Mouse (Mus musculus): ENCODE measurements at regions not wholly inside any gene's neighbourhood (a gene's known extent, or its start where the extent isn't known, plus 50 kb on each side); places are given as distances from the start of the nearest gene placed in this dataset.

DNA sequence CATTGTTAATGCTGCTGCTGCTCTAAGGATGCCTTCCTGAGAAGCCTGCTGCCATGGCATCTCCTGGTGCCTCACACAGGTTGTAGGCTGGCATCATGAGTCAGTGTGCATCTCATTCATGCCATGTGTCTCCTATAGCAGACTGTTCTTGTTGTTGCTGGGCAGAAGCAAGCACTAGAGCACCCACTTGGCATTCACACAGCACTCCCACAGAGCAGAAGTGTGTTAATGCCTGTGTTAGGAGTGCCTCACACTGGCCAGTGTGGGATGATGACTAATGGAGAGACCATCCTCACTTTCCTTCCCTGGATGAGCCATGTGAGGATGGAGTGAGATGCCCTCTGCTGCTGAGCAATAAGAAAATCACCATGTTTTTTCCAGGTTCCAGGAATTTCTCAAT, 146.9 kb upstream of the Pum3 start:
- TF ChIP-seq CTCF (conservative IDR thresholded peaks at IDR 0.05 in 1 of 2, IDR thresholded peaks at IDR 0.05 in 1 of 2; ENCODE audit: low read depth in 2 of 2, low read length in 2 of 2) (no peak), BHLHE40 (IDR thresholded peaks at IDR 0.05; ENCODE audit: low read depth, low read length) (no peak), NRF1 (IDR thresholded peaks at IDR 0.05; ENCODE audit: low read depth, low read length) (no peak), JUN (IDR thresholded peaks at IDR 0.05; ENCODE audit: insufficient read depth, low read depth, low read length) (no peak), MAFK (IDR thresholded peaks at IDR 0.05; ENCODE audit: insufficient replicate concordance, low read length) (no peak), RCOR1 (conservative IDR thresholded peaks at IDR 0.05; ENCODE audit: low read depth, low read length) (no peak)

All from CH12.LX (cell line).